Mouse (Mus musculus): Measurements from ENCODE around the gene Klk1b26. TPM values are rescaled to one million over a fixed set of nuclear protein-coding genes. Genes with fewer than 3 reads are reported as not detected.
"Not testable (repeated sequence)": the region's sequence is repeated elsewhere in the genome, so short reads cannot be mapped to it uniquely, and the experiment has no call there.

Gene Klk1b26
- not detected in 2 replicates for total RNA-seq (2015; ENCODE audit: low replicate concordance)
- total RNA-seq (2017; ENCODE audit: low replicate concordance) = not detected in 2 replicates

DNA sequence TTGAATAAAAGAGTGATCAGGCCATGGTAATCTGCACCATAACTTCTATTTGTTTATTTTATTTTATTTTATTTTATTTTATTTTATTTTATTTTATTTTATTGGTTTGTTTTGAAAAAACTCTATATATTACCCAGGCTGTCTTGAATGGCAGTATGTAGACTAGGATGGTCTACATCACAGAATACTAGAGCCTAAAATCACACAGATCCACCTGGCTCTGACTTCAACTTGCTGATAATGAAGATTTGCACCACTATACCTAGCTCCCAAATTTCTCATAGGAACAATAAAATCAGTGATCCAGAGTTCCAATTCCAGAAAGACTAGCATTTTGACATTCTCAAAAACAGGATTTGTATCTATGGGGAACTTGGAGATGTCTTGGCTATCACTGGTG lies at the start of gene Klk1b26:
Klk1b26 (plus strand) TSS at position 301 of the 400 bp plus-strand sequence.
- ATAC-seq (replicated peaks; ENCODE audit: low FRiP score, poor library complexity, severe bottlenecking) = not testable (repeated sequence)

DNA sequence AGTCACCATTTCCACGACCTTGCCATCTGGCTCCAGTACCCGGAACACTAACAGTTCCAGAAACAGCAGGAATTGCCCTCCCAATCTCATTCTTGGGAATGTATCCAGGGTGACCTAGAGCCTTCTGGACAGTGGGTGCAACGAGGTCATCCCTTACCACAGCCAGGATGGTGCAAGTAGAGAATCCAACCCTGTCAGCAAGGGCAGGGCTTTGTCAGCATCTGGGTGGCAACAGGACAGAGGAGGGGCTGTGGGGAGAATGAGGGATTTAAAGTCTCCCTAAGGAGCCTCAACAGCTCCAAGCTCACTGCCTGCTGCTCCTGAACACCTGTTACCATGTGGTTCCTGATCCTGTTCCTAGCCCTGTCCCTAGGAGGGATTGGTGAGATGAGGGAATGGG lies 45.5 kb upstream of the Klk1b26 start, which contains the start of gene Klk1b1:
Klk1b1 (plus strand) TSS at position 301 of the 400 bp plus-strand sequence.
- no peak for ATAC-seq (replicated peaks; ENCODE audit: low FRiP score, poor library complexity, severe bottlenecking)

DNA sequence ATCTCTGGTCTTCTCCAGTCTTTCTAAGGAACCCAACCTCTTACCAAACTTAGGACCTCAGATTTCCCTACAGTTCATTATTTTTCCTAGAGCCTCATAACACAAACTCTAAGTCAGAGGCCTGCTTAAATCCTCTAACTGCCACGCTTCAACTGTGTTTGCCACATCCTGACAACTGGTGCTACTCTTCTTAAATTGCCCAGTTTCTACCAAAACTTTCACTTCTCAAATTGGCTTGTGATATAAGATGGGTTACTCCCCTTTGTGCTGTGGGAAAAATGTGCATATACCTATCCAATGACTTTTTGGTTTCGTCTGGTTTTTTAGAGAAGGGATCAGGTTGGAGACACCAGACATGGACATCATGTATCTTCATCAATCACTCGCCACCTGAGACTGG lies 44.9 kb upstream of the Klk1b26 start:
- no peak for ATAC-seq (replicated peaks; ENCODE audit: low FRiP score, poor library complexity, severe bottlenecking)

DNA sequence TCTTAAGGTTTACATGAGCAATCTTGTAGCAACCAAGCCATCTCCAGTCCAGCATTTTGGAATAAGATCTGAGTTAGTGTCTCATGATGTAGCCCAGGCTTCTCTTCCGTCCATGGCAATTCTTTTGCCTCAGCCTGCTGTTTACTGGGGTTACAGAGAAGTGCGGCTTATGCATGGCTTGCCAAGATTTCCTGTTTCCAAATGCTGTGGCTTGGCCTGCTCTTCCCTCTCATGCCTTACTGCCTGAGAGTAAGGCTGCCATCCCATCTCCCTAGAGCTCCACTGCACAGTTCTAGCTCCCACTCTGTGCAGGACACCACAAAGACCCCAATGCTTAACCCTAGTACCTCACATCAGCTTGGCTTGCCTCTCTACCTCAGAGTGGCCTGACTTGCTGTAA lies 44.4 kb upstream of the Klk1b26 start:
- no peak for ATAC-seq (replicated peaks; ENCODE audit: low FRiP score, poor library complexity, severe bottlenecking)

DNA sequence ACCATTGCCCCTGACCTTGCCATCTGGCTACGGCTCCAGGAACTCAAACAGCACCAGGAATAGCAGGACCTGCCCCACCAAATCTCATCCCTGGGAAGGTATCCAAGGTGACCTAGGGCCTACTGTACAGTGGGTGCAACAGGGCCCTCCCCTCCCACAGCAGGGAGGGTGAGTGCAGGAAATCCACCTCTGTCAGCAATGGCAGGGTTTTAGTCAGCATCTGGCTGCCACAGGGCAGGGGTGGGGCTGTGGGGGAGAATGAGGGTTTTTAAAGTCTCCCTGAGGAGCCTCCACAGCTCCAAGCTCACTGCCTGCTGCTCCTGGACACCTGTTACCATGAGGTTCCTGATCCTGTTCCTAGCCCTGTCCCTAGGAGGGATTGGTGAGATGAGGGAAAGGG lies 36.2 kb upstream of the Klk1b26 start, which contains the start of gene Klk1b9:
Klk1b9 (plus strand) TSS at position 301 of the 400 bp plus-strand sequence.
- ATAC-seq (replicated peaks; ENCODE audit: low FRiP score, poor library complexity, severe bottlenecking) = not testable (repeated sequence)

DNA sequence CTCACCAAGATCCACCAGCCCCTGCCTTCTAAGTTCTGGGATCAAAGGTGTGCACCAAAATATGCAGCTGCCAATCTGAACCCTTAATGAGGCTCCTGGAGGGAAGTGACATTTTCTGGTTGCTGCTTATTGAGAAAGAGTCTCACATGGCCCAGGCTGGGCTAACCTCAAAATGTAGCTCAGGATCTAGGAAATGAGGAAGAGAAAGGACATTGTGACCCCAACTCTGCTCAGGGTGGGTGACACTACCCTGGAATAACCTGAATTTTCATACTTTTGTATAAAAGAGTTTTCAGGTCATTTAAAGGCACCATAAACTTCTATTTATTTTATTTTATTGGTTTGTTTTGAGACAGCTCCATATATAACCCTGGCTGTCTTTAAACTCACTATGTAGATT lies 26.3 kb upstream of the Klk1b26 start:
- ATAC-seq (replicated peaks; ENCODE audit: low FRiP score, poor library complexity, severe bottlenecking) = no peak

DNA sequence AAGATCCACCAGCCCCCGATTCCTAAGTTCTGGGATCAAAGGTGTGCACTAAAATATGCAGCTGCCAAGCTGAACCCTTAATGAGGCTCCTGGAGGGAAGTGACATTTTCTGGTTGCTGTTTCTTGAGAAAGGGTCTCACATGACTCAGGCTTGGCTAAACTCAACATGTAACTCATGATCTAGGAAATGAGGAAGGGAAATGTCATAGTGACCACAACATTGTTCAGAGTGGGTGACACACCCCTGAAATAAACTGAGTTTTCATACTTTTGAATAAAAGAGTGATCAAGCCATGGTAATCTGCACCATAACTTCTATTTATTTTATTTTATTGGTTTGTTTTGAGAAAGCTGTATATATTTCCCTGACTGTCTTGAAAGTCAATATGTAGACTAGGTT lies 17.1 kb upstream of the Klk1b26 start:
- ATAC-seq (replicated peaks; ENCODE audit: low FRiP score, poor library complexity, severe bottlenecking) = not testable (repeated sequence)

DNA sequence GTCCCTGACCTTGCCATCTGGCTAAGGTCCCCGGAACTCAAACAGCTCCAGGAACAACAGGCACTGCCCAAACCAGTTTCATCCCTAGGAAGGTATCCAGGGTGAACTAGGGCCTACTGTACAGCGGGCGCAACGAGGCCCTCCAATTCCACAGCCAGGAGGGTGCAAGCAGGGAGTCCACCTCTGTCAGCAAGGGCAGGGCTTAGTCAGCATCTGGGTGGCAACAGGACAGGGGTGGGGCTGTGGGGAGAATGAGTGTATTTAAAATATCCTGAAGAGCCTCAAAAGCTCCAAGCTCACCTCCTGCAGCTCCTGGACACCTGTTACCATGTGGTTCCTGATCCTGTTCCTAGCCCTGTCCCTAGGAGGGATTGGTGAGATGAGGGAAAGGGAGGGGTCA lies 16.4 kb upstream of the Klk1b26 start, which contains the start of gene Klk1b11:
Klk1b11 (plus strand) TSS at position 301 of the 400 bp plus-strand sequence.
- not testable (repeated sequence) for ATAC-seq (replicated peaks; ENCODE audit: low FRiP score, poor library complexity, severe bottlenecking)

DNA sequence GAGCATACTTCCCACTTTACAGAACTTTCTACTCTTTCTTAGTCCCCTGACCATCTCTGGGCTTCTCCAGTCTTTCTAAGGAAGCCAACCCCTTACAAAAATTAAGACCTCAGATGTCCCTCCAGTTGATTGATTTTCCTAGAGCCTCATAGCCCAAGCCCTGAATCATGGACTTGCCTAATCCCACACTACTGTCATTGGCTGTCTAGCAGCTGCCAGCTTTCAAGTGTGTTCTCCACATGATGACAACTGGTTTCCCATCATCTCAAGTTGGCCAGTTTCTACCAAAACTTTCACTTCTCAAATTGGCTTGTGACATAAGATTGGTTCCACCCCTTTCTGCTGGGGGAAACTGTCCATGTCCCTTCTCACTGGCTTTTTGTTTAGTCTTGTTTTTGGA lies 7.1 kb upstream of the Klk1b26 start:
- ATAC-seq (replicated peaks; ENCODE audit: low FRiP score, poor library complexity, severe bottlenecking) = no peak

DNA sequence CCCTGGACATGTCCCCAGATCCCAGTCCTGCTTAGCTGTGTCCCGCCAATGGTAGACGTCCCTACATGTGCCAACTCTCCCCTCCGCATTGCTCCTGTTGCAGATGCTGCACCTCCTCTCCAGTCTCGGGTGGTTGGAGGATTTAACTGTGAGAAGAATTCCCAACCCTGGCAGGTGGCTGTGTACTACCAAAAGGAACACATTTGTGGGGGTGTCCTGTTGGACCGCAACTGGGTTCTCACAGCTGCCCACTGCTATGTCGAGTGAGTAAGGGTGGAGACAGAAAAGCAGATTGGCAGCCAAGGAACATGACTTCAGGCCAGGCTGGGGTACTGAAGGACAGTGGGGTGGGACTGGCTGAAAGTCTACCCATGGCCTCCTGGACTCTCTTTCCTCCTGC lies 2.7 kb downstream of the Klk1b26 start:
- ATAC-seq (replicated peaks; ENCODE audit: low FRiP score, poor library complexity, severe bottlenecking) = not testable (repeated sequence)

DNA sequence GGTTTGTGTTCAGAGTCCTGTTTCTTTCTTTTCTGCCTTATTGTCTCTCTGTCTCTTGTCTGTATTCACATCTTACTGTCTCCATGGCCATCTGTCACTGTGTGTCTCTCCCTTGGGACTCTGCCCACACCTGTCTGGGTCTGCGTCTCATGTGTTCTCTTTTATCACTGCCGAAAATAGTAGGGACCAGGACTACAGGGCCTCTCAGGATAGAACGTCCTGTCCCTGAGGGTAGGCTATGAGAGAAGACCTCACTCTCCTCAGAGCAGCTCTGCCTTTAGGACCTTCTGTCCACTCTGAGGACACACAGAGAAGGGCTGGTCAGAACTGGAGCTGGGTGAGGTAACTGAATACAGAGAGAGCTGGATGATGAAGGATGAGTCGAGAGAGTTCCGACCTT lies 3.1 kb downstream of the Klk1b26 start:
- ATAC-seq (replicated peaks; ENCODE audit: low FRiP score, poor library complexity, severe bottlenecking) = no peak

DNA sequence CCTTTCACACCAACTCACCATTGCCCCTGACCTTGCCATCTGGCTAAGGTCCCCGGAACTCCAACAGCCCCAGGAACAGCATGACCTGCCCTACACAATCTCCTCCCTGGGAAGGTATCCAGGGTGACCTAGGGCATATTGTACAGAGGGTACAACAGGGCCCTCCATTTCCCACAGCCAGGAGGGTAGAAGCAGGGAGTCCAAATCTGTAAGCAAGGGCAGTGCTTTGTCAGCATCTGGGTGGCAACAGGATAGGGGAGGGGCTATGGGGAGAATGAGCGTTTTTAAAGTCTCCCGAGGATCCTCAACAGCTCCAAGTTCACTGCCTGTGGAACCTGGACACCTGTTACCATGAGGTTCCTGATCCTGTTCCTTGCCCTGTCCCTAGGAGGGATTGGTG lies 40.0 kb downstream of the Klk1b26 start, which contains the start of gene Klk1b27:
Klk1b27 (plus strand) TSS at position 301 of the 400 bp plus-strand sequence.
- ATAC-seq (replicated peaks; ENCODE audit: low FRiP score, poor library complexity, severe bottlenecking) = not testable (repeated sequence)

Other genes starting within 250 kb of the Klk1b26 start
- gene Klk12, start 243.3 kb upstream of the Klk1b26 start, total RNA-seq (2015; ENCODE audit: low replicate concordance) = not detected in 2 replicates
- gene Klk12, start 243.3 kb upstream of the Klk1b26 start, total RNA-seq (2017; ENCODE audit: low replicate concordance) = not detected in 2 replicates
- gene Klk11, start 237.6 kb upstream of the Klk1b26 start, total RNA-seq (2015; ENCODE audit: low replicate concordance) = not detected in 2 replicates
- gene Klk11, start 237.6 kb upstream of the Klk1b26 start, total RNA-seq (2017; ENCODE audit: low replicate concordance) = not detected in 2 replicates
- gene Klk10, start 231.1 kb upstream of the Klk1b26 start, total RNA-seq (2015; ENCODE audit: low replicate concordance) = not detected in 2 replicates
- gene Klk10, start 231.1 kb upstream of the Klk1b26 start, total RNA-seq (2017; ENCODE audit: low replicate concordance) = not detected in 2 replicates
- not detected in 2 replicates for gene Klk9, start 220.3 kb upstream of the Klk1b26 start, total RNA-seq (2015; ENCODE audit: low replicate concordance)
- gene Klk9, start 220.3 kb upstream of the Klk1b26 start, total RNA-seq (2017; ENCODE audit: low replicate concordance) = not detected in 2 replicates
- gene Klk8, start 214.6 kb upstream of the Klk1b26 start, total RNA-seq (2015; ENCODE audit: low replicate concordance) = not detected in 2 replicates
- not detected in 2 replicates for gene Klk8, start 214.6 kb upstream of the Klk1b26 start, total RNA-seq (2017; ENCODE audit: low replicate concordance)
- not detected in 2 replicates for gene Klk7, start 200.9 kb upstream of the Klk1b26 start, total RNA-seq (2015; ENCODE audit: low replicate concordance)
- gene Klk7, start 200.9 kb upstream of the Klk1b26 start, total RNA-seq (2017; ENCODE audit: low replicate concordance) = not detected in 2 replicates
- not detected in 2 replicates for gene Klk6, start 187.7 kb upstream of the Klk1b26 start, total RNA-seq (2015; ENCODE audit: low replicate concordance)
- gene Klk6, start 187.7 kb upstream of the Klk1b26 start, total RNA-seq (2017; ENCODE audit: low replicate concordance) = not detected in 2 replicates
- gene Klk5, start 170.2 kb upstream of the Klk1b26 start, total RNA-seq (2015; ENCODE audit: low replicate concordance) = not detected in 2 replicates
- gene Klk5, start 170.2 kb upstream of the Klk1b26 start, total RNA-seq (2017; ENCODE audit: low replicate concordance) = not detected in 2 replicates
- not detected in 2 replicates for gene Klk4, start 131.0 kb upstream of the Klk1b26 start, total RNA-seq (2015; ENCODE audit: low replicate concordance)
- not detected in 2 replicates for gene Klk4, start 131.0 kb upstream of the Klk1b26 start, total RNA-seq (2017; ENCODE audit: low replicate concordance)
- not detected in 2 replicates for gene Klk15, start 78.4 kb upstream of the Klk1b26 start, total RNA-seq (2015; ENCODE audit: low replicate concordance)
- not detected in 2 replicates for gene Klk15, start 78.4 kb upstream of the Klk1b26 start, total RNA-seq (2017; ENCODE audit: low replicate concordance)
- not detected in 2 replicates for gene Klk1b8, start 61.5 kb upstream of the Klk1b26 start, total RNA-seq (2015; ENCODE audit: low replicate concordance)
- not detected in 2 replicates for gene Klk1b8, start 61.5 kb upstream of the Klk1b26 start, total RNA-seq (2017; ENCODE audit: low replicate concordance)
- not detected in 2 replicates for gene Klk1b1, start 45.4 kb upstream of the Klk1b26 start, total RNA-seq (2015; ENCODE audit: low replicate concordance)
- not detected in 2 replicates for gene Klk1b1, start 45.4 kb upstream of the Klk1b26 start, total RNA-seq (2017; ENCODE audit: low replicate concordance)
- not detected in 2 replicates for gene Klk1b9, start 36.1 kb upstream of the Klk1b26 start, total RNA-seq (2015; ENCODE audit: low replicate concordance)
- gene Klk1b9, start 36.1 kb upstream of the Klk1b26 start, total RNA-seq (2017; ENCODE audit: low replicate concordance) = not detected in 2 replicates
- not detected in 2 replicates for gene Klk1b11, start 16.3 kb upstream of the Klk1b26 start, total RNA-seq (2015; ENCODE audit: low replicate concordance)
- gene Klk1b11, start 16.3 kb upstream of the Klk1b26 start, total RNA-seq (2017; ENCODE audit: low replicate concordance) = not detected in 2 replicates
- gene Klk1b27, start 40.1 kb downstream of the Klk1b26 start, total RNA-seq (2015; ENCODE audit: low replicate concordance) = not detected in 2 replicates
- gene Klk1b27, start 40.1 kb downstream of the Klk1b26 start, total RNA-seq (2017; ENCODE audit: low replicate concordance) = not detected in 2 replicates
- not detected in 2 replicates for gene Klk1b21, start 90.2 kb downstream of the Klk1b26 start, total RNA-seq (2015; ENCODE audit: low replicate concordance)
- gene Klk1b21, start 90.2 kb downstream of the Klk1b26 start, total RNA-seq (2017; ENCODE audit: low replicate concordance) = not detected in 2 replicates
- gene Klk1b22, start 100.5 kb downstream of the Klk1b26 start, total RNA-seq (2015; ENCODE audit: low replicate concordance) = not detected in 2 replicates
- gene Klk1b22, start 100.5 kb downstream of the Klk1b26 start, total RNA-seq (2017; ENCODE audit: low replicate concordance) = not detected in 2 replicates
- gene Klk1b16, start 124.6 kb downstream of the Klk1b26 start, total RNA-seq (2015; ENCODE audit: low replicate concordance) = not detected in 2 replicates
- gene Klk1b16, start 124.6 kb downstream of the Klk1b26 start, total RNA-seq (2017; ENCODE audit: low replicate concordance) = not detected in 2 replicates
- not detected in 2 replicates for gene Klk1b24, start 176.1 kb downstream of the Klk1b26 start, total RNA-seq (2015; ENCODE audit: low replicate concordance)
- gene Klk1b24, start 176.1 kb downstream of the Klk1b26 start, total RNA-seq (2017; ENCODE audit: low replicate concordance) = not detected in 2 replicates
- not detected in 2 replicates for gene Klk1b3, start 186.0 kb downstream of the Klk1b26 start, total RNA-seq (2015; ENCODE audit: low replicate concordance)
- not detected in 2 replicates for gene Klk1b3, start 186.0 kb downstream of the Klk1b26 start, total RNA-seq (2017; ENCODE audit: low replicate concordance)
- gene Klk1b4, start 195.3 kb downstream of the Klk1b26 start, total RNA-seq (2015; ENCODE audit: low replicate concordance) = not detected in 2 replicates
- not detected in 2 replicates for gene Klk1b4, start 195.3 kb downstream of the Klk1b26 start, total RNA-seq (2017; ENCODE audit: low replicate concordance)
- gene Klk1b5, start 203.8 kb downstream of the Klk1b26 start, total RNA-seq (2015; ENCODE audit: low replicate concordance) = not detected in 2 replicates
- not detected in 2 replicates for gene Klk1b5, start 203.8 kb downstream of the Klk1b26 start, total RNA-seq (2017; ENCODE audit: low replicate concordance)
- gene Klk1, start 213.2 kb downstream of the Klk1b26 start, total RNA-seq (2015; ENCODE audit: low replicate concordance) = not detected in 2 replicates
- gene Klk1, start 213.2 kb downstream of the Klk1b26 start, total RNA-seq (2017; ENCODE audit: low replicate concordance) = not detected in 2 replicates
- not detected in 2 replicates for gene Gm36864, start 224.0 kb downstream of the Klk1b26 start, total RNA-seq (2015; ENCODE audit: low replicate concordance)
- gene Gm36864, start 224.0 kb downstream of the Klk1b26 start, total RNA-seq (2017; ENCODE audit: low replicate concordance) = not detected in 2 replicates
- gene 1700028J19Rik, start 234.5 kb downstream of the Klk1b26 start, total RNA-seq (2015; ENCODE audit: low replicate concordance) = not detected in 2 replicates
- 0.90 and 2.2 TPM in 2 replicates for gene 1700028J19Rik, start 234.5 kb downstream of the Klk1b26 start, total RNA-seq (2017; ENCODE audit: low replicate concordance)
- gene 2410002F23Rik, start 234.6 kb downstream of the Klk1b26 start, total RNA-seq (2015; ENCODE audit: low replicate concordance) = 16.6 and 17.6 TPM in 2 replicates
- 9.2 and 11.4 TPM in 2 replicates for gene 2410002F23Rik, start 234.6 kb downstream of the Klk1b26 start, total RNA-seq (2017; ENCODE audit: low replicate concordance)
- gene Acp4, start 245.2 kb downstream of the Klk1b26 start, total RNA-seq (2015; ENCODE audit: low replicate concordance) = not detected in 2 replicates
- gene Acp4, start 245.2 kb downstream of the Klk1b26 start, total RNA-seq (2017; ENCODE audit: low replicate concordance) = not detected in 2 replicates
- not detected in 2 replicates for gene Gm15517, start 249.3 kb downstream of the Klk1b26 start, total RNA-seq (2015; ENCODE audit: low replicate concordance)
- not detected in 2 replicates for gene Gm15517, start 249.3 kb downstream of the Klk1b26 start, total RNA-seq (2017; ENCODE audit: low replicate concordance)

All from erythroid progenitor cell, adult 5-6 weeks (primary cell).